Mouse (Mus musculus) kidney, embryonic 15.5 days (tissue): ENCODE measurements around the gene Akr1c13. TPM values are rescaled to one million over a fixed set of nuclear protein-coding genes. Genes with fewer than 3 reads are reported as not detected.

ENCODE experiments used
- polyA plus RNA-seq: library from polyadenylated mRNA; unstranded; fragments of >200 nt; fragmentation: Nextera tagmentation; extraction: Ambion mirVana; gene quantifications from 2 replicates; pipeline ENCODE4 v1.2.1, GENCODE M21; 2015

Gene Akr1c13
- polyA plus RNA-seq, 1 experiment from 2014 or later = 6.5 TPM

Other genes starting within 250 kb of the Akr1c13 start
- gene Ucn3, start 245.8 kb upstream of the Akr1c13 start, polyA plus RNA-seq = not detected in 2 replicates
- gene Akr1c14, start 142.1 kb upstream of the Akr1c13 start, polyA plus RNA-seq = 1.4 and 2.8 TPM in 2 replicates
- 1.7 and 2.9 TPM in 2 replicates for gene Akr1c18, start 40.5 kb upstream of the Akr1c13 start, polyA plus RNA-seq
- gene Akr1c19, start 37.5 kb downstream of the Akr1c13 start, polyA plus RNA-seq = 33.4 and 34.6 TPM in 2 replicates
- gene Akr1c12, start 88.3 kb downstream of the Akr1c13 start, polyA plus RNA-seq = 2.1 and 2.3 TPM in 2 replicates
- 0.48 TPM in 1 of 2 replicates, not detected in the other for gene Akr1c6, start 243.2 kb downstream of the Akr1c13 start, polyA plus RNA-seq